Mouse (Mus musculus) liver, embryonic 11.5 days (tissue): Measurements from ENCODE around the gene Clip3. TPM values are rescaled to one million over a fixed set of nuclear protein-coding genes. Genes with fewer than 3 reads are reported as not detected.
A peak's percentile ranks its signal among the peaks of the same experiment; 100 is the strongest.

ENCODE experiments used
- ATAC-seq: fragments of 200-750 bp; cut with Nextera tagmentation; replicated peaks from 2 replicates; pipeline ENCODE4 v1.8.0; 2017; ENCODE audit warnings: moderate number of reproducible peaks, mild to moderate bottlenecking, moderate TSS enrichment, moderate library complexity; ENCODE audit not compliant: low FRiP score
- DNase-seq: peaks from one replicate; pipeline ENCODE4 v3.0.0-alpha.2; 2017; ENCODE audit warnings: low spot score
- H3K27ac ChIP-seq: fragments of 300-500 bp; sonication (generic); 2 replicates; pipeline ENCODE4 v1.5.1; 2014; ENCODE audit warnings: mild to moderate bottlenecking, low read depth, low read length, control low read depth
- H3K27me3 ChIP-seq: fragments of 300-500 bp; sonication (generic); replicated peaks from 2 replicates; pipeline ENCODE4 v1.6.1; 2014; ENCODE audit warnings: low read length, mixed read lengths; ENCODE audit not compliant: control insufficient read depth, insufficient read depth
- H3K36me3 ChIP-seq: fragments of 300-500 bp; sonication (generic); 2 replicates; pipeline ENCODE4 v1.6.1; 2014; ENCODE audit warnings: mild to moderate bottlenecking, low read length, moderate library complexity, mixed read lengths; ENCODE audit not compliant: control insufficient read depth, insufficient read depth
- H3K4me1 ChIP-seq: fragments of 300-500 bp; sonication (generic); replicated peaks from 2 replicates; pipeline ENCODE4 v1.6.1; 2014; ENCODE audit warnings: low read length, mixed read lengths; ENCODE audit not compliant: control insufficient read depth, insufficient read depth
- H3K4me2 ChIP-seq: fragments of 300-500 bp; sonication (generic); 2 replicates; pipeline ENCODE4 v1.6.1; 2014; ENCODE audit warnings: mild to moderate bottlenecking, control low read depth, moderate library complexity
- H3K4me3 ChIP-seq: fragments of 300-500 bp; sonication (generic); 2 replicates; pipeline ENCODE4 v1.5.1; 2014; ENCODE audit warnings: low read depth, low read length, control low read depth
- H3K9ac ChIP-seq: fragments of 300-500 bp; sonication (generic); 2 replicates; pipeline ENCODE4 v1.6.1; 2014; ENCODE audit warnings: low read depth, low read length, control low read depth
- H3K9me3 ChIP-seq: fragments of 300-500 bp; sonication (generic); 2 replicates; pipeline ENCODE4 v1.6.1; 2016; ENCODE audit warnings: low read length, inconsistent platforms, mixed read lengths; ENCODE audit not compliant: control insufficient read depth
- whole genome bisulfite sequencing: fragments of 180-500 bp; shearing (Covaris S2); extraction: QIAGEN DNeasy Blood & Tissue Kit; methylation state at CpG from one replicate; pipeline ENCODE4 v1.1.7; 2014; 5-methylcytosine and 5-hydroxymethylcytosine counted together
- polyA plus RNA-seq: library from polyadenylated mRNA; unstranded; fragments of >200 nt; fragmentation: Nextera tagmentation; extraction: Ambion mirVana; gene quantifications from 2 replicates; pipeline ENCODE4 v1.2.1, GENCODE M21; 2014

Clip3 gene
- polyA plus RNA-seq, 1 experiment from 2014 or later = 16.3 TPM

GRCm38 (mm10) chr7:30278911-30279310 is 12.6 kb upstream of the Clip3 start:
- ATAC-seq (no peak), DNase-seq (no peak)
- no peaks in the 10 kb centered on the region for H3K27me3 ChIP-seq
- 0 out of 2 replicates have a peak, but pooled peaks cover 2% of the 10 kb centered on the region for H3K36me3 ChIP-seq
- peak overlapping the region; percentile 99 for H3K4me2 ChIP-seq
- H3K27ac ChIP-seq = no peak overlapping the region
- H3K9ac ChIP-seq = peak overlapping the region; percentile 88; the same call in 1 of the 2 replicates
- WGBS = 53% methylated on average over 2 of the region's 2 CpGs
- peak overlapping the region; percentile 87 for H3K4me3 ChIP-seq
- peaks cover 11% of the 10 kb centered on the region for H3K4me1 ChIP-seq
- H3K9me3 ChIP-seq = no peaks in the 10 kb centered on the region

DNA sequence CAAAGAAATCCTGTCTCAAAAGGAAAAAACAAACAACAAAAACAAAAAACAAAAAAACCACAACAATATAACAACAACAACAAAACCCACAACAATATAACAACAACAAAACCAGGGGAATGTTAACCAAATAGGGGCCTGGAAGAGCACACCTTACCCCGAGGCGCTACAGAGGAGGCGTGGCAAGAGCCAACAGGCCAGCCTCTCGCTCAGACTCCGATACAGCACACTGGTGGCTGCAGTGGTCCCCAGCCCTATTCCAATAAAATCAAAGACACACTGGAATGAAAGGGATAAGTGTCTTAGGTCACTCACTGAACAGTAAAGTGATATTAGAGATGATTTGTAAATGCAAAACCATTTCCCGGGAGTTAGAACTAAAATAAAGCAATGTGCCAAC is 12.0 kb upstream of the Clip3 start:
- no peaks in the 10 kb centered on the region for H3K27me3 ChIP-seq
- peak overlapping the region; percentile 87 for H3K4me3 ChIP-seq
- H3K36me3 ChIP-seq = 0 out of 2 replicates have a peak, but pooled peaks cover 2% of the 10 kb centered on the region
- 0% methylated on average over 6 of the region's 6 CpGs for WGBS
- no peaks in the 10 kb centered on the region for H3K9me3 ChIP-seq
- H3K4me1 ChIP-seq = peaks cover 11% of the 10 kb centered on the region
- peak overlapping the region; percentile 88 for H3K9ac ChIP-seq
- ATAC-seq (peak; percentile 45; the same call in 1 of the 2 replicates), DNase-seq (no peak)
- peak overlapping the region; percentile 99 for H3K4me2 ChIP-seq
- peak overlapping the region; percentile 98 for H3K27ac ChIP-seq

DNA sequence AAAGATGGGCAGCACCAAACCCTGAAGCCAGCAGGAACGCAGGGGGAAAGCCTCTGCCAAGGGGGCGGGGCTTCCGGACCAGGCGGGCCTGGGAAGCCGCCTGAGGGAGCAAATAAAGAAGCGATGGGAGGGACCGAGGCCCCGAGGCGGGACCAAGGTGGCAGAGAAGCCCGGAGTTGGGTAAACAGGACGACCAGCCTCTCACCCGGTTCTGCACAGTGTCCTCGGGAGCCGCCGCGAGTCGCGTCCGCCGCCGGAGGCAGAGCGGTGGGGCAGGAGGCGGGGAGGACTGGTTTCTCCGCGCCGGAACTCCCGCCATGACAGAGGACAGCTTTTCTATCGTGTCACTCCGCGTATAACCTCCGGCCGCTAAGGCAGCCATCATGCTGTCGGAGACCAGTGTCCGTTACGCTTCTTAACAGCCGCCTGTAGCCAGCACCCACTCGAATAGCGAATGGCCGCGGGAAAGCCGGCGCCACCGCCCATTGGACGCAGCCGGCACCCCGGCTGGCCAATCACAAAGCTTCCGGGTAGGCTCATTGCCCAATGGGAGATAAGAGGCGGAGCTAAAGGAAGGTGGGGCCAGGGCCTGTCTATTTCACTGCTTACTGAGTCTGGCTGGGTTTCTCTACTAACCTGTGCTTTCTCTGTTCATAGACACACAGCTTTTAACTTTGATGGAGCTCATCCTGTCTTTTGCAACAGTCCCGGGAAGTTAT is 11.4 kb upstream of the Clip3 start, which contains the start of the genes Thap8 and Wdr62:
Gene Thap8, plus strand, starts transcription at position 144 of the 719 bp plus-strand sequence.
Gene Wdr62, minus strand, starts transcription at position 469 of the 719 bp plus-strand sequence.
- Histone ChIP-seq H3K27me3 (no peaks in the 10 kb centered on the region), H3K36me3 (0 out of 2 replicates have a peak, but pooled peaks cover under 1% of the 10 kb centered on the region), H3K9me3 (no peaks in the 10 kb centered on the region), H3K9ac (peak within 1 kb of the TSS; percentile 88), H3K27ac (peak within 1 kb of the TSS; percentile 98), H3K4me2 (peak within 1 kb of the TSS; percentile 99), H3K4me3 (peak within 1 kb of the TSS; percentile 87), H3K4me1 (peaks cover 11% of the 10 kb centered on the region)
- DNase-seq (peak; percentile 90), ATAC-seq (peak; percentile 95)
- under 1% methylated on average over 48 of the region's 49 CpGs for WGBS

- WGBS = under 1% methylated on average over 20 of the region's 20 CpGs
- Histone ChIP-seq H3K9ac (peak overlapping the region; percentile 64), H3K9me3 (no peaks in the 10 kb centered on the region), H3K36me3 (no peaks in the 10 kb centered on the region), H3K4me1 (peaks cover 11% of the 10 kb centered on the region), H3K4me3 (peak overlapping the region; percentile 87), H3K27ac (peak overlapping the region; percentile 98), H3K4me2 (peak overlapping the region; percentile 99), H3K27me3 (no peaks in the 10 kb centered on the region)
- ATAC-seq = peak; percentile 68
- peak; percentile 79 for DNase-seq
These were observed 10.8 kb upstream of the Clip3 start for GRCm38 (mm10) chr7:30280670-30281138.

DNA sequence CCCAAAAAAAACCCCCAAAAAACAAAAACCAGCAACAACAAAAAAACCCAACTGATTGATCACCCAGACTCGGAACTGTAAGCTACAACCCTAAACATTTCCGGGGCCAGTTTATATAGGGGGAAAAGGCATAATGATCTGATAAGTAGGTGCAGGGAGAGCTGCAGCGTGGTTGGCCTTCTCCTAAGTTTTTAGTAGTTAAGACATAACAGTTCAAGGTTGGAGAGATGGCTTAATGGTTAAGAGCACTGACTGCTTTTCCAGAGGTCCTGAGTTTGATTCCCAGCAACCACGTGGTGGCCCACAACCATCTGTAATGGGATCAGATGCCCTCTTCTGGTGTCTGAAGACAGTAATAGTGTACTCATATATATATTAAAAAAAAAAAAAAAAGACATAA is 10.0 kb upstream of the Clip3 start:
- H3K27ac ChIP-seq = no peak overlapping the region
- no peaks in the 10 kb centered on the region for H3K27me3 ChIP-seq

GRCm38 (mm10) chr7:30282740-30283139 is 8.8 kb upstream of the Clip3 start:
- Histone ChIP-seq H3K27ac (no peak overlapping the region), H3K9ac (no peak overlapping the region), H3K4me2 (no peak overlapping the region), H3K9me3 (no peaks in the 10 kb centered on the region), H3K27me3 (0 out of 2 replicates have a peak, but pooled peaks cover 3% of the 10 kb centered on the region), H3K4me1 (peaks cover 11% of the 10 kb centered on the region), H3K4me3 (no peak overlapping the region), H3K36me3 (no peaks in the 10 kb centered on the region)
- ATAC-seq = no peak
- DNase-seq = no peak
- WGBS = 70% methylated on average over 7 of the region's 7 CpGs

More for the DNA sequence above, 10.0 kb upstream of the Clip3 start:
- H3K4me3 ChIP-seq = no peak overlapping the region
- no peak overlapping the region for H3K9ac ChIP-seq
- ATAC-seq (no peak), DNase-seq (no peak)
- 67% methylated on average over 4 of the region's 4 CpGs for WGBS
- H3K4me1 ChIP-seq = peaks cover 11% of the 10 kb centered on the region
- H3K4me2 ChIP-seq = no peak overlapping the region; the same call in 1 of the 2 replicates
- no peaks in the 10 kb centered on the region for H3K36me3 ChIP-seq
- no peaks in the 10 kb centered on the region for H3K9me3 ChIP-seq

DNA sequence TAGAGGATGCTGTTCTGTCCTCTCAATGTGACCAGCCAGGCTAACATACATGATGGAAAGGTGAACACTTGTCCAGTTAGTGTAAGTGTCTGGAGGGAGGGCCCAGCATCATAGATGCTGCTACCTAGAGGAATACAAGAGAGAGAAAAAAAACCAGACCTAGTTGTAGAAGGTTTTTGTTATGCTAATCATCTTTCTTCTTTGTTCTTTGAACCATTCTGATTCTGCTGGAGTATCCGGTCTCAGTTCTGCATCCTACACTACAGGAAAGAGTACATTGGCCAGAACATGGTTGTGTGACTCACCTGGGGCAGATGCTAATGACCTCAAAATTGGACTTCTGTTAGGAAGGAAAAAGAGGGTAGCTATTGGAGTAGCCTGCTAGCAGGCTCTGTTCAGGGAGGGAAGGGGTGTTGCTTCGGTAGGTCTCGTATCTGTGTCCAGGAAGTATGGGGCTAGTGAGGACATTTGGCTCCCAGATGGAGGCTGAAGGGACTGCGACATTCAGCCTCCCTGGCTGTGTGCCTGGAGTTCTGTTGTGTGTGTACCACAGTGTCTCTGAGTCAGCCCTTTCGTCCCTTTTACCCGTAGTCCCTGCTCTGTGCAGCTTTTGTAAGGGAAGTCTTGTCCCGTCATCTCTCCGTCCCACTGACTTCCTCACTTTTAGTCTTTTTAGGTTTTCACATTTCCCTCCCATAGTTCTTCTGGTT is 4.7 kb upstream of the Clip3 start:
- Histone ChIP-seq H3K36me3 (no peaks in the 10 kb centered on the region), H3K9me3 (no peaks in the 10 kb centered on the region), H3K27ac (no peak overlapping the region), H3K4me3 (no peak overlapping the region), H3K4me1 (no peaks in the 10 kb centered on the region), H3K9ac (no peak overlapping the region), H3K4me2 (no peak overlapping the region), H3K27me3 (peaks cover 6% of the 10 kb centered on the region; the same call in 1 of the 2 replicates)
- DNase-seq (no peak), ATAC-seq (no peak)
- WGBS = 70% methylated on average over 8 of the region's 8 CpGs

- DNase-seq = no peak
- no peaks in the 10 kb centered on the region for H3K9me3 ChIP-seq
- H3K27me3 ChIP-seq = peaks cover 8% of the 10 kb centered on the region; the same call in 1 of the 2 replicates
- no peaks in the 10 kb centered on the region for H3K4me1 ChIP-seq
- WGBS = 59% methylated on average over 6 of the region's 6 CpGs
- ATAC-seq = no peak
- no peaks in the 10 kb centered on the region for H3K36me3 ChIP-seq
- H3K4me3 ChIP-seq = no peak overlapping the region
- H3K27ac ChIP-seq = no peak overlapping the region
- H3K9ac ChIP-seq = no peak overlapping the region
- no peak overlapping the region for H3K4me2 ChIP-seq
These were observed 3.5 kb upstream of the Clip3 start for GRCm38 (mm10) chr7:30288046-30288445.
